Mouse (Mus musculus): ENCODE results near the gene Chsy1.

- TF ChIP-seq CTCF (IDR thresholded peaks at IDR 0.05; ENCODE audit: extremely low read depth, insufficient read depth, low read length) (no peak), POLR2A (IDR thresholded peaks at IDR 0.05; ENCODE audit: extremely low read depth, insufficient read depth, low read length) (no peak)
Observed at GRCm38 (mm10) chr7:66115821-66116343, 6.6 kb downstream of the Chsy1 start.
